Comparison of ENCODE assay signal across 8 mouse cellular contexts in the genomic region with DNA sequence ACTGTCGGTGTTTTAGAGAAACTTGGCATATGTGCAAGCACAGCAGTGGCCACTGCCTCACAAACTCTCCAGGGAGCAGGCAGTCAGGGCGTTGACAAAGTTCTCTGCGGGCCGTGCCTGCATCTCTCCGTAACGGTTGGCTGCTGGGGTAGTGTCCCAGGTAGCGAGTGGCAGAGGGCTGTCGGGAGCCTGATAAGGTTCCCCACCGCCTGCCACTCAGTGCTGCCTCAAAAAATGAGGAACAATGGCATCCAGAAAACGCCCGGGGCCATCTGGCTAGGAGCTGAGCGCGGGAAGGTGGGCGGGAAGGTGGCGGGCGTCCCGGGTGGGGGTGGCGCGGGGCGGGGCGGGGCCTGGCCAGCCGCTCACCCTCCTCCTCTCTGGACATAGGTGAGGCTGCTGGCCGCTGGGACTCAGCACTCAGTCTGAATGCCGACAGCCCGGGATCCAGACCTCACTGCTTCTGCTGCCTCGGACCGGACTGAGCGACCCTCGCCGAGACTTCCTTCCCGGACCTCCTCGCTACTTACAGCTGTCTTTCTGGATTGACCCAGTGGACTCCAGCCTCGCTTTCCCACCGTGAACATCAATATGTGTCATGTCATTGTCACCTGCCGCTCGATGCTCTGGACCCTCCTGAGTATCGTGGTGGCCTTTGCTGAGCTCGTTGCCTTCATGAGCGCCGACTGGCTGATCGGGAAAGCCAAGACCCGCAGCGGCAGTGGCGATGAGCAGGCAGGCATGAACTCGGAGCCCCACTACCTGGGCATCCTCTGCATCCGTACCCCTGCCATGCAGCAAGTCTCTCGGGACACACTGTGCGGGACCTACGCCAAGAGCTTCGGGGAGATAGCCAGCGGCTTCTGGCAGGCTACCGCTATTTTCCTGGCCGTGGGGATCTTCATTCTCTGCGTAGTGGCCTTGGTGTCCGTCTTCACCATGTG.
DNase-seq lines count a peak whose midpoint lies in the region; ATAC-seq and TF ChIP-seq lines count a peak whose summit lies in the region.

No protein-coding gene starts in this region.

- ATAC-seq in CD4-positive, CD25-positive, alpha-beta regulatory T cell, adult 4 months = no peak
- ATAC-seq in erythroblast, adult 5-6 weeks (replicated peaks; ENCODE audit: low FRiP score, poor library complexity, severe bottlenecking) = peak; percentile 55
- peak; percentile 48; the same call in 1 of the 2 replicates for ATAC-seq in heart, postnatal 0 days (ENCODE audit: insufficient read depth, low read depth)

- H3K4me2 ChIP-seq in heart, postnatal 0 days (ENCODE audit: low read depth, low read length) = peak overlapping the region; percentile 95

- H3K27ac ChIP-seq in heart, postnatal 0 days (ENCODE audit: low read depth) = peak overlapping the region; percentile 34; the same call in 1 of the 2 replicates

- no peaks in the 10 kb centered on the region for H3K27me3 ChIP-seq in heart, postnatal 0 days (ENCODE audit: control insufficient read depth, insufficient read depth, low read length)

- no peaks in the 10 kb centered on the region for H3K9me3 ChIP-seq in heart, postnatal 0 days (replicated peaks; ENCODE audit: control insufficient read depth, low read length)

- H3K9ac ChIP-seq in heart, postnatal 0 days (replicated peaks; ENCODE audit: low read depth, low read length) = peak overlapping the region; percentile 51; the same call in 1 of the 2 replicates

- peaks cover 21% of the 10 kb centered on the region for H3K4me1 ChIP-seq in heart, postnatal 0 days (ENCODE audit: control insufficient read depth, insufficient read depth)

- 2% methylated on average over 55 of the region's 55 CpGs for WGBS in heart, postnatal 0 days

- no peak for TF ChIP-seq CTCF in brain, embryonic 14.5 days (IDR thresholded peaks at IDR 0.05; ENCODE audit: borderline replicate concordance, extremely low read depth, insufficient read depth, insufficient read length)
- no peak for TF ChIP-seq CTCF in heart, postnatal 0 days (IDR thresholded peaks at IDR 0.05; ENCODE audit: low read depth)

- H3K36me3 ChIP-seq in heart, postnatal 0 days (replicated peaks; ENCODE audit: control insufficient read depth, insufficient read depth, low read length) = no peaks in the 10 kb centered on the region

- peak; percentile 29 for DNase-seq in CD4-positive, CD25-positive, alpha-beta regulatory T cell, adult 2 months (ENCODE audit: low read depth, low spot score)
- DNase-seq in brain, embryonic 14.5 days (ENCODE audit: low read depth) = peak; percentile 59
- DNase-seq in heart, postnatal 0 days (ENCODE audit: low spot score) = peak; percentile 43
- peak; percentile 49 to 75 for DNase-seq in kidney, postnatal 25 days
- DNase-seq in lung, postnatal 14 days = peak; percentile 54
- DNase-seq in retina, embryonic 14.5 days (ENCODE audit: low spot score) = peak; percentile 54

- peak overlapping the region; percentile 58 for H3K4me3 ChIP-seq in heart, postnatal 0 days (ENCODE audit: low read depth, low read length)

- TF ChIP-seq EP300 in heart, postnatal 0 days (IDR thresholded peaks at IDR 0.05; ENCODE audit: low read depth) = no peak

- no peak for TF ChIP-seq POLR2A in brain, embryonic 14.5 days (IDR thresholded peaks at IDR 0.05; ENCODE audit: borderline replicate concordance, extremely low read depth, insufficient read depth, insufficient read length, poor library complexity, severe bottlenecking)
